Mouse (Mus musculus) myocyte (in vitro differentiated cells): ENCODE data around the gene Rpl9.

Source experiments
- CEBPB ChIP-seq: IDR thresholded peaks from 2 replicates; pipeline ENCODE4 v1.6.1; 2011; ENCODE audit warnings: mild to moderate bottlenecking, moderate library complexity; ENCODE audit not compliant: poor library complexity, insufficient read depth, severe bottlenecking
- E2F4 ChIP-seq: IDR thresholded peaks from one replicate; pipeline ENCODE4 v1.6.1; 2011; ENCODE audit warnings: mild to moderate bottlenecking, control low read depth, moderate library complexity; ENCODE audit not compliant: insufficient read depth
- MAX ChIP-seq: IDR thresholded peaks from one replicate; pipeline ENCODE4 v1.6.1; 2011; ENCODE audit warnings: low read depth, mild to moderate bottlenecking, control low read depth
- MYOD1 ChIP-seq, 3 experiments: IDR thresholded peaks; one replicate each; pipeline ENCODE4 v1.6.1; 2011; ENCODE audit warnings: control low read depth in 2 of 3, low read depth in 2 of 3, mild to moderate bottlenecking in 2 of 3, moderate library complexity in 1 of 3; ENCODE audit not compliant: insufficient read length in 2 of 3, control insufficient read depth in 1 of 3
- POLR2A ChIP-seq: IDR thresholded peaks from one replicate; pipeline ENCODE4 v1.6.1; 2011; ENCODE audit warnings: low read depth, mild to moderate bottlenecking, control low read depth, moderate library complexity; ENCODE audit not compliant: insufficient read length
- POLR2AphosphoS2 ChIP-seq: IDR thresholded peaks from one replicate; pipeline ENCODE4 v1.6.1; 2011; ENCODE audit warnings: low read depth, control low read depth; ENCODE audit not compliant: insufficient read length
- TCF12 ChIP-seq: IDR thresholded peaks from one replicate; pipeline ENCODE4 v1.6.1; 2011; ENCODE audit warnings: mild to moderate bottlenecking, control low read depth; ENCODE audit not compliant: poor library complexity, insufficient read depth, severe bottlenecking
- USF1 ChIP-seq: IDR thresholded peaks from one replicate; pipeline ENCODE4 v1.6.1; 2011; ENCODE audit warnings: low read depth, mild to moderate bottlenecking, control low read depth, moderate library complexity

- TF ChIP-seq POLR2A = no peak
- TF ChIP-seq TCF12 = no peak
- TF ChIP-seq CEBPB = no peak
- TF ChIP-seq E2F4 = no peak
- TF ChIP-seq MAX = no peak
- TF ChIP-seq USF1 = no peak
- no peak for TF ChIP-seq MYOD1 (IDR thresholded peaks at IDR 0.05; ENCODE audit: control insufficient read depth in 1 of 3, insufficient read length in 2 of 3, low read depth in 2 of 3)
- no peak for TF ChIP-seq POLR2AphosphoS2
Observed at GRCm38 (mm10) chr5:65424215-65424614, 33.0 kb upstream of the Rpl9 start.
